Mouse (Mus musculus): Measurements from ENCODE around the gene Necab3.
A peak's percentile ranks its signal among the peaks of the same experiment; 100 is the strongest.

Necab3 gene

GRCm38 (mm10) chr2:154571976-154572375 is 13.3 kb upstream of the Necab3 start:
- no peak for DNase-seq (ENCODE audit: low read depth, low spot score)

DNA sequence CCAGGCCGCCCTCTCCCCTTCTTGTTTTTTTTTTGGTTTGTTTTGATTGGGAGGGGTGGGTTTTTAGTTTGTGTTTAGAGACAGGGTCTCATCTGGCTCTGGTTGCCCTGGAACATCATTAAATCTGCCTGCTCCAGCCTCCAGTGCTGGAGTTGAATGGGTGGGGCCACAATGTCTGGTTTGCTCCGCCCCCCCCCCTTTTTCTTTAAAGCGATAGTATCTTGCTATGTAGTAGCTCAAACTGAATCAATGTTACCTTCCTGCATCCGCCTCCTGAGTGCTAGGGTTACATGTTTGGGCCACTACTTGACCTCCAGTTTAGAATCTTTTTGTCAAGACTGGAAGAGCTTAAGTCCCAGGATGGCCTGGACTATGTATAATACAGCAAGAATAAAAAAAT is 12.6 kb upstream of the Necab3 start:
- no peak for DNase-seq (ENCODE audit: low read depth, low spot score)

GRCm38 (mm10) chr2:154570666-154571065 is 12.0 kb upstream of the Necab3 start:
- no peak for DNase-seq (ENCODE audit: low read depth, low spot score)

GRCm38 (mm10) chr2:154569836-154570286 is 11.2 kb upstream of the Necab3 start, which contains the start of gene E2f1:
E2f1 (minus strand) TSS chr2:154569892.
- DNase-seq (ENCODE audit: low read depth, low spot score), result peak; percentile 86

DNA sequence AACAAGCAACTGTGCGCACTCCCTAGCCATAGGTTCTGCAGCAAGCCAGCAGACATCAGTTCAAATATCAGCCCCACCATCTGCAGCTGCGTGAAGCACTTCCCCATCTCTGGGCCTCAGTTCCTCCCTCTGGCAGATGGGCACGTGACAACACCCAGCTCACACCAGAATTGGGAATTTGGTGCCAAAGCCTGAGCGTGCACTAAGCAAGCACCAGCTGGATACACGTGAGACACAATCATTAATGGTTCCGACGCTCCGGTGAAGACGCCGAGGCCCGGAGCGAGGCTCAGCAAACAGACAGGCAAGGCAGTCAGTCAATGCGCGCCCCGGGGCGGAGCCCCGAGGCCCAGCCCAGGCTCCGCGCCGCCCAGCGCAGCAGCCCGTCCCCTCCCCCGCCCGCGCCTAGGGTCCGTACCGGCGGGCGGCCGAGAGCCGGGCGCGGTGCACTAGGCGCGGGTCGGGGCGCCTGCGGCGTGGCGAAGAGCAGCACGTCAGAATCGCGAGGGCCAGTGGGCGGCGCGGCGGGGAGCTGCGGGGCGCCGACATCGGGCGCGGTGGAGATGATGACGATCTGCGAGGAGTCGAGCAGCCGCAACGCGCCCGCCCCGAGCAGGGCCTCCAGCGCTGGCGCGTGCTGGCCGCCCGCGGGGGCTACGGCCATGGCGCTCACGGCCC is 10.5 kb upstream of the Necab3 start:
- DNase-seq (ENCODE audit: low read depth, low spot score), result no peak

DNA sequence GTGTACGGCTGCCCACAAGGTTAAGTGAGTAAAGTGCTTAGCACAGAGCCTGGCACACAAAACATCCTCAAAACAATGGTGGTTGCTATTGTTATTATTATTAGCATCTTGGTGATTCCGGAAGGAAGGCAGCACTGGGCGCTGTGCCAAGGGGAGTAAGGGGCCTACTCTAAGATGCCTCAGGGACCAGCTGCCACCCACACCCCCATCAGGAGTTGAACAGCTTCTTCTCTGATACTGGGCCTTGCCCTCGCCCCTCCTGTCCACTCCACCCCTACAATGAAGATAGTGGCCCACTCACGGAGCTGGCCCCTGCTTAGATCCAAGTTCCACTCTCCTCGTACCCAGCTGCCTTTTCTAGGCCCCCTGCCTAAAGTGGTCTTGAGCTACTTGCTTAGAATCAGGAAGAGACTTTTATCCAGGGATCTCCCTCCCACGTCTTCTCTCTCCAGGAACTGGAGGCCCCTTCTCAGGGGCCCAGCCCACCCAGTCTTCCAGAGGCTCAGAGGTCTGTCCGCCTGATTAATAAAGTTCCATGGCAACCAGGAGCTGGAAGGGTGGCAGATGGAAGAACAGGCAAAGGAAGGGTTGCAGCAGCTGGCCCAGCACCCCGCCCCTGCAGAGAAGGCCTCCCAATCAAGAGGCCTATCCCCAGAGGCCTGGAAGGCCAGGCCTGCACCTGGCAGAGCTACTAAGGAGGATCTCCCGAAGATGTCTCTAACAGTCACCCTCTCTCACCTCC is 9.8 kb upstream of the Necab3 start:
- no peak for DNase-seq (ENCODE audit: low read depth, low spot score)

DNA sequence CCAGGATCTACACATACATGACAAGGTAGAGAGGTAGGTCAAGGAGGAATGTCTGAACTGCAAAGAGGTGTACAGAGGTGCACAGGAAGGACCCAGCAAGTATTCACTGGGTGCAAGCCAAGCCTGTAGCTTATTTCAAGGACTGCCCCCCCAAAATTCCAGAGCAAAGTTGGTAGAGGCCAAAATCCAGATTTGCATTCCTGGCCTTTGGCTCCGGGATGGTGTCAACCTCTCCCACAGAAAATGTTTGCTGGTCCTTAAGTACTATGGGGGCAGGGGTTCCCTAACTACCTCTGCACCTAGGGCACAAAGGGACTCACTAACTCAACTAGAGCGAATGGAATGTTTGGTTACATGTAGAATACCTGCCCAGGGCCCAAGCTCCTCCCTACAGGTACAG is 9.1 kb upstream of the Necab3 start:
- DNase-seq (ENCODE audit: low read depth, low spot score), result no peak

DNA sequence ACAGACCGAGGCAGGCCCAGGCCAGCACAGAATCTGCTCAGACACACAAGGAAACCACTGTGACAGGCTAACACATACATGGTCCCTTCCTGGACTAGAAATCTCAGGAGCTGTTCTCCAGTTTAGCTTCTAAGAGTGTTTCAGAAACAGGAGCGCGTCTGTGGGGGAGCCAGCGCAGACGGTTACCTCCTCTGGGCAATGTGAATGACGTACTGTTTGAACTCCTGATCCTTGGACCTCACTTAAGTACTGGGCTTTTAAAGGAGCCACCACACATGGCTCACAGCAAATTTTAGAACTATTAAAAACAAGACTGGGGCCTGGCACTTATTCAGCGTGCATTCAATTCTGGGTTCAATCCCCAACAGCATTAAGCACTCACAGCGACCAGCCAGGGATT is 8.0 kb upstream of the Necab3 start:
- no peak for DNase-seq (ENCODE audit: low read depth, low spot score)

- no peak for DNase-seq (ENCODE audit: low read depth, low spot score)
Measured at GRCm38 (mm10) chr2:154565562-154565961, 6.9 kb upstream of the Necab3 start.

GRCm38 (mm10) chr2:154563612-154564170 is 5.0 kb upstream of the Necab3 start:
- no peak for DNase-seq (ENCODE audit: low read depth, low spot score)

DNA sequence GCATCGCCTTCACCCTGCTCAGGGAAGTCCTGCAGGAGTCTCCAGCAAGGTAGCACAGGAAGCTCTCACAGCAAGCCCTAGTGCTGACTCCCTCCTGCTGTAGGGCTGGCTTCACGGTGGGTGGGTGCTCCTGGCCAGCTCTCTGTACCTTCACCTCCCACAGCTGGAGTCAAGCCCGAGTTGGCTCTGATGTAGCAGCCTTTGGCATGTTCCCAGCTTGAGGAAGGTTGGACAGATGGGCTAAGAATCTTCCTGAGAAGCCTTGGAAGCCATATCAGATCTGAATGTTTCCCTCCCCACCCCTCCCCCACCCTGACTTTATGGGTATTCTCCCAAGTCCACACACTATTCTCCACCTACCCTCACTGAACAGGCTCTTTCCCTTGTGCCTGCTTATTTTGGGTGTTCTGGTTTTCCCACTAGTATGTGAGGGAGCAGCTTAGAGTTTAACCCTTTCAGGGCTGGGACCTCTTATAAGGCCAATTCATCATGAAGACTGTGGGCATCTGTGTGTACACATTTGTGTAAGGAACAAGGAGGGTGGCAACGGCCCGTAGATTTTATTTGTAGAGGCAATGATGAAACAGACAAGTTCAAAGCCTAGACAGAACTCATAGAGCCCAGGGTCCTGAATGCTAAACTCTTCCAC is 1.4 kb downstream of the Necab3 start:
- DNase-seq (ENCODE audit: low read depth, low spot score), result no peak

GRCm38 (mm10) chr2:154555235-154555634 is 3.5 kb downstream of the Necab3 start:
- DNase-seq (ENCODE audit: low read depth, low spot score), result no peak

DNA sequence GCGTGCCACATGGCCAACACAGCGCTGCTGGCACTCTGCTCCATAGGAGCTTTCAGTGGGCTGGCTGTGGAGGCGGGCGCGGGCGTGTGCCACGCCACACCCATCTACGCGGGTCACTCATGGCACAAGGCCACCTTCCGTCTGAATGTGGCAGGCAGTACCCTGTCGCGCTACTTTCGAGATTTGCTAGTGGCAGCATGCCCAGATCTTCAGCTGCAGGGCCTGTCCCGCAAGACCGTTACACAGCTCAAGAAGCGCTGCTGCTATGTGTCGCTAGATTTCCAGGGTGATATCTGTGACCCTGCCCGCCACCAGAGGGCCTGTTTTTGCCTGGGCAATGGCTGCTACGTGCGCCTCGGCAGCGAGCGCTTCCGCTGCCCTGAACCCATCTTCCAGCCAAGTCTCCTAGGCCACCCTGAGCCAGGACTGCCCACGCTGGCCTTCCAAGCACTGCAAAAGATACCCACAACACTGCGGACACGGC is 6.2 kb downstream of the Necab3 start:
- no peak for DNase-seq (ENCODE audit: low read depth, low spot score)

- no peak for DNase-seq (ENCODE audit: low read depth, low spot score)
Measured at GRCm38 (mm10) chr2:154551927-154552326, 6.8 kb downstream of the Necab3 start.

GRCm38 (mm10) chr2:154551476-154551875 is 7.2 kb downstream of the Necab3 start, which contains the start of gene Actl10:
Actl10 (plus strand) TSS chr2:154551776.
- DNase-seq (ENCODE audit: low read depth, low spot score), result no peak

- no peak for DNase-seq (ENCODE audit: low read depth, low spot score)
Measured at GRCm38 (mm10) chr2:154550937-154551336, 7.8 kb downstream of the Necab3 start.

GRCm38 (mm10) chr2:154549886-154550189 is 8.9 kb downstream of the Necab3 start:
- DNase-seq (ENCODE audit: low read depth, low spot score), result no peak

GRCm38 (mm10) chr2:154549127-154549885 is 9.4 kb downstream of the Necab3 start:
- DNase-seq (ENCODE audit: low read depth, low spot score), result no peak

- DNase-seq (ENCODE audit: low read depth, low spot score), result no peak
Measured at GRCm38 (mm10) chr2:154548688-154549087, 10.0 kb downstream of the Necab3 start.

DNA sequence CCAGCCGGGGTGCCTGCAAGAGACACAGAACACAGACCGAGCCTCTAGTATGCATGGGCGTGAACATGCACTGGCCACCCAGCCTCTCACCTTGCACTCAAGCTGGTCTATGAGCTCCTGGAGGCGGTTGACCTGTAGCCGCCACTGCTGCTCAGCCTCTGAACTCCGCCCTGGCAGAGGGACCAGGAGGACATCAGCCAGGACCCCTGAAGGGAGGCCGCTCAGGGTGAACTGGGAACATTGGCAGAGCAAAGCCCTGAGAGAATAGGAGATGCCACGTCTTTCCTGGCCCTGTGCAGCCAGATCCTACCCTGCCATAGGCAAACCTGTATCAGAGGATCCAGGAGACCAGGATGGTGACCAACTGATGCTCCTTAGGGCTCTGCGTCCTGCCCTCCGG is 12.0 kb downstream of the Necab3 start, which contains the start of gene 1700003F12Rik:
Gene 1700003F12Rik, plus strand, starts transcription at position 375 of the 400 bp plus-strand sequence.
- DNase-seq (ENCODE audit: low read depth, low spot score), result no peak

Data from brain, embryonic 18.5 days (tissue).